Mouse (Mus musculus) activated CD4-positive, CD25-positive, alpha-beta regulatory T cell, adult 4 months (primary cell): Measurements from ENCODE around the gene Mettl7a1. TPM values are rescaled to one million over a fixed set of nuclear protein-coding genes. Genes with fewer than 3 reads are reported as not detected.
"Not testable (repeated sequence)": the region's sequence is repeated elsewhere in the genome, so short reads cannot be mapped to it uniquely, and the experiment has no call there.

Experiments used
- ATAC-seq: one replicate; pipeline ENCODE4 v1.8.0; 2017
- polyA plus RNA-seq, 2 experiments: library from polyadenylated mRNA; unstranded; fragments of 100-300 nt; shearing (Covaris generic); gene quantifications; one replicate each; pipeline ENCODE4 v1.2.1; 2017

Gene Mettl7a1
- polyA plus RNA-seq, 2 experiments from 2014 or later, result 2.8 to 5.2 TPM

DNA sequence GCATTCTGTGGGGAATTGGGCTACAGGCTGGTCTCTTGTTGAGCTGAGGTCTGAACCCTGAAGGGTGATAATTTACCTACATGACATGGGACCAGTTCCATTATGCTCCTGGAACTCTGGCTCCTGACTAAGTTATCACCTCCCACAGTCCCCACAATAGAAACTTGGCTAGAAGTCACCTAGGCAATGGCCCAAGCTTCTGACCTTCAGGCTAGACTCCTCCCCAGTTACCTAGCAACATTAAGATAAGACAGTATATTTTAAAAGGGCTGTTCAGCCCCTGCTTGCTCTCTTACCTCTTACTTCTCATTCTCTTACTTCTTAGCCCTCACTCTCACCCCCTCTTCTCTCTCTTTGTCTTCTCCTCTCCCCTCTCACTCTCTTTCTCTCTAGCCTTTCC is 41.5 kb downstream of the Mettl7a1 start:
- no peak for ATAC-seq

DNA sequence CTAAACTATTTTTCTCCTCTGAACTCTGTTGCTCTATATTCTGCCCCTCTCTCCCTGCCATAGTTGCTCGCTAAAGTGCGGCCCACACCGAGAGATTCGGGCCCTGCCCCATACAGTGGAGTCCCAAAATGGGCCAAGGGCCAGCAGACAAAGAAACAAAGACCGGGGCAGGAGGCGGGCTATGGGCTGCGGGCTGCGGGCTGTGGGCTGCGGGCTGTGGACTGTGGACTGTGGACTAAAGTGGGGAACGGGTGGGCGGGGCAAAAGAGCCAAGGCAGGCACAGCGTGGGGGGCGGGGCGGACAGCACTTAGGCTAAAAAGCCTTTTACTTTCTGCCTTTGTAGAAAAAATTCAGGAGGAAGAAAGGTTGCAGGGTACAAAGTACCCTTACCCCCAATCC is 42.8 kb downstream of the Mettl7a1 start:
- ATAC-seq, result no peak

DNA sequence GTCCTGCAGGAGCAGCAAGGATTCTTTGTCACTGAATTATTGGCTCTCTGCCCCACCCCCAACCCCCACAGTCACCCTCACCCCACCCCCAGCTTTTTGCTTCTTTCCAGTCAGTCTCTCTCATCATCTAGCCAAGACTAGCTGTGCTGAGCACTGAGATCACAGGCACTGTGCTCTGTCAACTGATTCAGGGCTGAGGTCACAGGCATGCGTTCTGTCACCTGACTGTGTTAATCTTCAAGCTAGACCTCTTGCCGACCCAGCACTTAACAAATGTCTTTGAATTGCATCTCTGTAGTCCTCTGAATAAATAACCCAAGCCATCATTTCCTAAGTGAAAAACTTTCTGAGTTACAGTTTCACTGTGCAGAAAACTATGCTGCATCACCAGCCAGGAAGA is 45.6 kb downstream of the Mettl7a1 start:
- no peak for ATAC-seq

DNA sequence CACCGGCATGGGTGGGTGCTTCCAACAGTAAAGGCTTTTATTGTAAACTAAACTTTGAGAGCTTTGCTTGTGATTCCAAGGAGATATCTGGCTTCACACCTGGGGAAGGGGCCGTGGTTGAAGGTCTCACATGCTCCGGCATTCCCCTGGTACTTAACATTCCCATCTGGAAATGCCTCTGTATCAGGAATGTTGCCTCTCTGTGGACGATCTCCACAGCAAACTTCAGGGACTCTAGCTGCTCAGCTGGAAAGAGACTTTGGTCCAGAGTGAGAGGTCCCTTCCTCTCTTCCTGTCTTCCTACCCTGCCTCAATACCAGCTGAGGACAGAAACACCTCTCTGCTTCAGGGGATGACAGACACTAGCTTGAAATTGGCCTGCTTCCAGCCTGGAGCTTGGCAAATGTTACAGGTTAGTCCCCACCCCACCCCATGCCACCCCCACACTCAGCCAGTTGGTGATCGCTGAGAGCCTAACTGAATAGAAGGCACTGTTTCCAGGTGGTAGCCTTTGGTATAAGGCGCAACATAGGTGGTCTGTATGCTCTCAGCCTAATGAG is 47.6 kb downstream of the Mettl7a1 start:
- no peak for ATAC-seq

DNA sequence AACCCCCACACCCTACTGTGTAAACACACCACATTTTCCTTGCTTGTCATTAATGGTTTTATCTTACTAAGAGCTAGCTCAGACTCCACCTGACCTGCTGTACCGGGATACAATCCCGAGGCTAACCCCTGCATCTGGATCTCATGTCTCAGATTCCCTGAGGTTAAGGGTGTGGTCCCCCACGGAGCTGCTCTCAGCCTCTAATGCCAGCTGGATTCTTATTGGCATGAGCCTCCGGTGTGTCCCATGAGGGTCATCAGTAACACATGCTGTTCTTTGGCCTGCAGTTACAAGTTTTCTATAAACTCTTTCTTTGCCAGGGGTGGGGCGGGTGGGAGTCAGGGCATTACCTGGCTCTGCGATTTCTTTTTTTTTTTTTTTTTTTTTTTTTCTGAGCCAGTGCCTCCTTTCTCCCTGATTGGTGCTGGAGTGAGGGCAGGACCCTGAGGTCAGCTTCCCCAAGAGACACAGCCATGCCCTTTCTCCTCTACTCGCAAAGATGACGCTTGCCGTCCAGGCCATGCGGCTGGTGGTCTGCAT is 48.8 kb downstream of the Mettl7a1 start, which contains the start of the genes Methig1 and Mettl7a2:
Gene Methig1, plus strand, starts transcription at position 439 of the 540 bp plus-strand sequence.
Gene Mettl7a2, plus strand, starts transcription at position 490 of the 540 bp plus-strand sequence.
- ATAC-seq, result no peak

DNA sequence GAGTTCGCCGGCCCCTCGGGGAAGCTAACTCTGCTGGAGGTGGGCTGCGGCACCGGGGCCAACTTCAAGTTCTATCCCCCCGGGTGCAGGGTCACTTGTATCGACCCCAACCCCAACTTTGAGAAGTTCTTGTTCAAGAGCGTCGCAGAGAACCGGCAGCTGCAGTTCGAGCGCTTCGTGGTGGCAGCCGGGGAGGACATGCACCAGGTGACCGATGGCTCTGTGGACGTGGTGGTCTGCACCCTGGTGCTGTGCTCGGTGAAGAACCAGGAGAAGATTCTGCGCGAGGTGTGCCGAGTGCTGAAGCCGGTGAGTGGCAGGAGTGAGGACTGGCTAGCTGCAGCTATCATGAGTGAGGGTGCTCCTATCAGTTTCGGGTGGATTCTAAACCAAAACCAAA is 49.5 kb downstream of the Mettl7a1 start:
- not testable (repeated sequence) for ATAC-seq

DNA sequence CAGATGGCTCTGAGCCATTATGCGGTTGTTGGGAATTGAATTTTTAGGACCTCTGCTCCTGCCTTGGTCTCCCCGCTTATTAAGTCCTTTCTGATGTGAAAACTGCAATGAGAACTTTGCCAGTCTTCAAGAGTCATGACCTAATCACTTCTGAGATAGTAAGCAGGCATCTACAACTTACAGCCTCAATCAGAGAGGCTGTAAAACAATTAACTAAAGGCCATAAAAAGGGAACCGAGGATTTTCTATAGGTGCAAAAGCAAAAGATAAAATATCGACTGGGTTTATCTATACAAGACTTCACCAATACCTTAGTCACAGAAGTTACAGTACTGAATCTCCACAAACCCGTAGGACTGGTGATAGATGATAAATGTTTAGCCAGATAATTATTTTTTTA is 51.9 kb downstream of the Mettl7a1 start:
- no peak for ATAC-seq

DNA sequence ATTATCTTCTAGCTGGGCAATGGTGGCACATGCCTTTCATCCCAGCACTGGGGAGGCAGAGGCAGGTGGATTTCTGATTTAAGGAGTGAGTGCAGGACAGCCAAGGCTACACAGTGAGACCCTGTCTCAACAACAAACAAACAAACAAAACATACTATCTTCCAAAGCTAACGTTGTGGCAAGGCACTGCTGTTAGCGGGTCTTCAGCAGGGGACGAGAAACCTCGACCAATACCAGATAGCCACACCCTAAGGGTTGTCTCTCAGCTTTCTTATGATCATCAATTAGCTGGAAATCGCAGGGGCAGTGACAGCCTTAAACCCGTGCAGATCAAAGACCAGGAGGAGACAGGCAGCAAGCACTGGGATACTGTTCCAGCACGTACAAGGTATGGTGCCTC is 60.3 kb downstream of the Mettl7a1 start, which contains the start of gene Higd1c:
Gene Higd1c, plus strand, starts transcription at position 301 of the 400 bp plus-strand sequence.
- no peak for ATAC-seq

DNA sequence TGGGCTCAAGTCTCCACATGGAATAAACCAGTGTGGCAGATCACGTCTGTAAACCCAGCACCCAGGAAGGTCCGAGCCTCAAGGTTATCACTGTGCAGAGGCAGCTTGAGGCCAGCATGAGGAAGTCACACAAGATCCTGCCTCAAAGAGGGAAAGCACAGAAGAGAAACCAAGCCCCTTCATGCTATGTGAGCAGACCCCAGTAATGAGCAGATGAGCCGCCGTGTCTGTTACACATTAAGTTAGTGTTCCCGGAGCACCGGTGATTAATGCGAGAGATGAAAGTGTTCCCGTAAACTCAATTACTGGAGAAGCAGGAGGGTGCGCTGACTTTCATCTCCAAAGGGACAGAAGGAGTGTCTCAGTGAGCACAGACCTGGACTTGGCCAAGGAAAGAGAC is 62.0 kb downstream of the Mettl7a1 start:
- ATAC-seq, result not testable (repeated sequence)

DNA sequence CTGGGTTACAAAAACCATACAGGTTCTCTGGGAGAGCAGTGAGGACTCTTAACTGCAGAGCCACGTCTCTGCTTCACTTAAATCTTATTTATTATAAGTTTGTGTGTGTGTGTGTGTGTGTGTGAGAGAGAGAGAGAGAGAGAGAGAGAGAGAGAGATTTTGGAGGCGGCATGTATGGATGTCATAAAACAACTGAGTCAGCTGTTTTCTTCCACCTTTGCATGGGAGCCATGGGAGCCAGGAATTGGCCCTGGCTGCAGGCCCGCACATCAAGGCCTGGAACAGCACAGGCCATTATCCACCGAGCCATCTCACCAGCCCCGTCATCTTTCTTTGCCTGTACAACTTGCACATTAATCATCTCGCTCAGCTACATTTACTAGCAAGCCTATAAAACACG is 63.2 kb downstream of the Mettl7a1 start:
- ATAC-seq, result no peak

DNA sequence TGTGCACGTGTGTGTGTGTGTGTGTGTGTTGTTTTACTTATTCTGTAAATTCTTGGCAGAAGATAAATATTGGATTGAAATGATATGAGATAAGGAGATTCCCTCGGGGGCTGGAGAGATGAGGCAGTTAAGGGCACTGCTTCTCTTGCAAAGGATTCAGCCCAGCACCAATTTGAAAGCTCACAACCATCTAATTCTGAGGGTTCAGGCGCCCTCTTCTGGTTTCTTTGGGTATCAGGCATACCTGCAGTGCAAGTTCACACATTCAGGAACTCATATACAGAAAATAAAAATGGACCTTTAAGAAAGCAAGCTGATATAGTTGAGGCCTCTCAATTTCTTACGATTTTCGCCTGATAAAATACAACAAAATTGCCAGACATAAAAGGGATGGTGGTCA is 71.1 kb downstream of the Mettl7a1 start:
- ATAC-seq, result no peak

DNA sequence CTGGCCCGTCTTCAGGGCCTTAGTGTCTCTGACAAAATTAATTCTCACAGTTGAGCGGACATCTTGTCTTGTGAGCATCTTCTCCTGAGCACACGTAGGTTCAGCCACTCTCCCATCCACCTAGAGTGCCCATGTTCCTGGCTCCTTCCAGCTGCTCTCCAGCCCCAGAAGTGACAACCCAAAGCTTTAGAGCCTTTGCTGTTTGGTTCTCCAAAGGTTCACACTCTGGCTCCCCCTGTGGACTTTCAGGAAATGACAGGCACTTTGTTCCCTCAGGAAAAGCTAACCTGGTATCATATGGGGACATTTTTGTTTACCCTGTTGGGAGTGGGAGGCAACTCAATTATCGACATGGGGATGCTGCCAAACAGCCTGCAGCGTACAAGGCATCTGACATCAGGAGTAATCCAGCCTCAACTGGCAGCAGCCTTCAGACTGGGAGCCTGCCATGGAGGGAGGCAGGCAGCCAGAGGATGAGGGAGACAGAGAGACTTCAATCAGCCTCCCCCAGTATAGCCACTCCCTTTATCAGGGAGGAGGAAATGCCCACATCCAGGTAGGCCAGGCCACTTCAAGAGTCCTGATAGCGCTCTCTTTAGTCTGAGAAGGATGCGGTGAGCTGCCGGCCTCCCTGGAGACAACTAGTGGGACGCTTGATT is 74.0 kb downstream of the Mettl7a1 start:
- not testable (repeated sequence) for ATAC-seq

Other genes with a start within 250 kb of the Mettl7a1 start
- gene Atf1, start 76.3 kb upstream of the Mettl7a1 start, polyA plus RNA-seq, result 10 to 100 TPM; 29.9 to 35.7 TPM
- gene Tmprss12, start 23.3 kb upstream of the Mettl7a1 start, polyA plus RNA-seq, result not detected
- not detected for gene Mettl7a3, start 30.8 kb downstream of the Mettl7a1 start, polyA plus RNA-seq
- gene Methig1, start 49.0 kb downstream of the Mettl7a1 start, polyA plus RNA-seq, result not detected
- gene Mettl7a2, start 49.1 kb downstream of the Mettl7a1 start, polyA plus RNA-seq, result not detected
- gene Higd1c, start 60.4 kb downstream of the Mettl7a1 start, polyA plus RNA-seq, result not detected
- gene Gm5475, start 118.0 kb downstream of the Mettl7a1 start, polyA plus RNA-seq, result under 1 TPM in 1 of 2 experiments, not detected in 1; 0.33 TPM
- gene Slc11a2, start 120.9 kb downstream of the Mettl7a1 start, polyA plus RNA-seq, result 10 to 100 TPM; 22.8 TPM
- 10 to 100 TPM; 31.4 to 33.0 TPM for gene Letmd1, start 164.9 kb downstream of the Mettl7a1 start, polyA plus RNA-seq
- 1 to 10 TPM; 1.2 to 1.8 TPM for gene Csrnp2, start 191.3 kb downstream of the Mettl7a1 start, polyA plus RNA-seq
- 1 to 10 TPM; 4.1 to 4.3 TPM for gene Tfcp2, start 247.9 kb downstream of the Mettl7a1 start, polyA plus RNA-seq